Mouse (Mus musculus): Measurements from ENCODE around the gene Tet3.

Tet3 gene

GRCm38 (mm10) chr6:83414601-83415355, 44.1 kb downstream of the Tet3 start:
- DNase-seq (ENCODE audit: low spot score in 2 of 2), result no peak

GRCm38 (mm10) chr6:83413686-83414085, 45.2 kb downstream of the Tet3 start:
- no peak for DNase-seq (ENCODE audit: low spot score in 2 of 2)

GRCm38 (mm10) chr6:83412854-83413401, 46.0 kb downstream of the Tet3 start:
- DNase-seq (ENCODE audit: low spot score in 2 of 2), result no peak

- DNase-seq (ENCODE audit: low spot score in 2 of 2), result no peak
Observed at GRCm38 (mm10) chr6:83412362-83412853, 46.5 kb downstream of the Tet3 start.

GRCm38 (mm10) chr6:83411635-83412361, 47.1 kb downstream of the Tet3 start:
- no peak for DNase-seq (ENCODE audit: low spot score in 2 of 2)

GRCm38 (mm10) chr6:83410046-83410706, 48.7 kb downstream of the Tet3 start:
- no peak for DNase-seq (ENCODE audit: low spot score in 2 of 2)

- no peak for DNase-seq (ENCODE audit: low spot score in 2 of 2)
Observed at GRCm38 (mm10) chr6:83408510-83408909, 50.4 kb downstream of the Tet3 start.

- no peak for DNase-seq (ENCODE audit: low spot score in 2 of 2)
Observed at GRCm38 (mm10) chr6:83405511-83406064, 53.3 kb downstream of the Tet3 start.

- DNase-seq (ENCODE audit: low spot score in 2 of 2), result no peak
Observed at GRCm38 (mm10) chr6:83404571-83404970, 54.3 kb downstream of the Tet3 start.

- DNase-seq (ENCODE audit: low spot score in 2 of 2), result no peak
Observed at GRCm38 (mm10) chr6:83403481-83403880, 55.4 kb downstream of the Tet3 start.

GRCm38 (mm10) chr6:83399790-83400189, 59.1 kb downstream of the Tet3 start:
- no peak for DNase-seq (ENCODE audit: low spot score in 2 of 2)

GRCm38 (mm10) chr6:83397728-83398127, 61.2 kb downstream of the Tet3 start:
- DNase-seq (ENCODE audit: low spot score in 2 of 2), result no peak

GRCm38 (mm10) chr6:83396711-83397110, 62.2 kb downstream of the Tet3 start:
- no peak for DNase-seq (ENCODE audit: low spot score in 2 of 2)

- DNase-seq (ENCODE audit: low spot score in 2 of 2), result no peak
Observed at GRCm38 (mm10) chr6:83395544-83396229, 63.2 kb downstream of the Tet3 start.

- DNase-seq (ENCODE audit: low spot score in 2 of 2), result no peak
Observed at GRCm38 (mm10) chr6:83394122-83394521, 64.8 kb downstream of the Tet3 start.

- DNase-seq (ENCODE audit: low spot score in 2 of 2), result no peak
Observed at GRCm38 (mm10) chr6:83392166-83392780, 66.6 kb downstream of the Tet3 start.

- DNase-seq (ENCODE audit: low spot score in 2 of 2), result no peak
Observed at GRCm38 (mm10) chr6:83385569-83386090, 73.3 kb downstream of the Tet3 start.

- DNase-seq (ENCODE audit: low spot score in 2 of 2), result no peak
Observed at GRCm38 (mm10) chr6:83381510-83382491, 77.1 kb downstream of the Tet3 start.

- DNase-seq (ENCODE audit: low spot score in 2 of 2), result no peak
Observed at GRCm38 (mm10) chr6:83373704-83374300, 85.1 kb downstream of the Tet3 start.

Data from urinary bladder, postnatal 4 days (tissue).